Mouse (Mus musculus) adrenal gland, postnatal 10 days (tissue): ENCODE results near the gene Atp10a. TPM values are rescaled to one million over a fixed set of nuclear protein-coding genes. Genes with fewer than 3 reads are reported as not detected.

Experiments used
- DNase-seq: peaks from one replicate; pipeline ENCODE4 v3.0.0; 2021; ENCODE audit warnings: mixed read lengths
- total RNA-seq, 2 experiments: library from RNA; stranded (reverse); gene quantifications; 2 replicates each; pipeline ENCODE4 v1.2.3; 2021

Atp10a gene
- total RNA-seq, 2 experiments from 2014 or later = 31.5 to 32.2 TPM

- no peak for DNase-seq
Measured at GRCm38 (mm10) chr7:58690069-58690923, 34.3 kb downstream of the Atp10a start.

GRCm38 (mm10) chr7:58690997-58691596, 35.1 kb downstream of the Atp10a start:
- no peak for DNase-seq

- peak; percentile 45 for DNase-seq
Measured at GRCm38 (mm10) chr7:58692704-58693103, 36.7 kb downstream of the Atp10a start.

DNA sequence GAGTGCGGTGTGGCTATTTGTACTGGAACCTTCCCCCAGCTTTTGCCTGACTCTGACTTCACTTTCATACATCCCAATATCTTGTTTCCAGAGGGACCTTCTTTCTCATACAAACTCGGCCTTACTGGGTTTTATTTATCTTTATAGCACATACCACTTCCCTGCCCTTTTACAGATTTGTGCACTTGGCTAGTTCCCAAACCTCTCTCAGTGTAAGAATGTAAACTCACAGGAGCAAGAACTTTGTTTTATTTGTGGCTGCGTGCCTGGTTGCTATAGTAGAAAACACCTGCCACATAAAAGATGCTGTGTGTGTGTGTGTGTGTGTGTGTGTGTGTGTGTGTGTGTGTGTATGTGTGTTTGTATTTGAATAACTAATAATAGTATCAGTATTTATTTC, 37.4 kb downstream of the Atp10a start:
- DNase-seq = no peak

GRCm38 (mm10) chr7:58695661-58696060, 39.7 kb downstream of the Atp10a start:
- no peak for DNase-seq

GRCm38 (mm10) chr7:58697092-58697491, 41.1 kb downstream of the Atp10a start:
- no peak for DNase-seq

DNA sequence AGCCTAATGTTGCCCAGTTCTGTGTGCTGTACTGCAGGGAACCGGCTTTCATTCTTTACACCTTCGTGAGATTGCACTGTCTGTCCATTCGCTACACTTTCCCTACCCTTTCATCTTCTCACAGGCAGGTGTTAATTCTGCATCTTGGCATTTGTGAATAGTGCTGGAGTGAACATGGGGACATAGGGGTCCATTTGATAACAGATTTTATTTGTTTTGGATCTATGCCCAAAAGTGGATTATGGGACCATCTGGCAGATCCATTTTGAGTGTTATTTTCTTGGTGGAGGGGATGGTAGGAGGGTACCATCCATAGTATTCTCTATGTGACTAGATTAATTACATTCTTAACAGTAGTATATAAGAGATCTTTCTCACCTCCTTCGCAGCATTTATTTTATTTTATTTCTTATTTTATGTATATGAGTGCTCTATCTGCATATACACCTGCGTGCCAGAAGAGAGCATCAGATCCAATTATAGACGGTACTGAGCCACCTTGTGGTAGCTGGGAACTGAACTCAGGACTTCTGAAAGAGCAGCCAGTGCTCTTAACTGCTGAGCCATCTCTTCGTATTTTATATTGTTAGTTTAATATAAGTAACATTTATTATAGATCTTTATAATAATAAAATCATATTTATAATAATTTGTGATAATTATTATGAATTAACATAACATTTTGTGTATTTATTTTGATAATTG, 42.9 kb downstream of the Atp10a start:
- no peak for DNase-seq

DNA sequence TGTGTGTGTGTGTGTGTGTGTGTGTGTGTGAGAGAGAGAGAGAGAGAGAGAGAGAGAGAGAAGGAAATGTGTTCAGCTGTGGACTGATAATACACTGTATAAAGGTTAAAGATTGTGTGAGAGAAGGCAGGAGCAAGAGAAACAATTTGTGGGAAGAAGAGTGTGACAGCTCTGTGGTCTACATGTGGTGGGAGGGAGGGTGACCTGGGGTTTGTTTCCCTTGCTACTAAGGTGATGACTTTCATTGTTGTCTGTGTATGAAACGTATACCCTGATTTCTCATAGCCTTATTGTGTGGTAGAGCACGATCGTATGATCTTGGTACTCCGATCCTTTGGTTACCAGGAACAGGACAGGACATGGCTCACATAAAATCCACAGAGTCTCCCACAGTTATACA, 45.3 kb downstream of the Atp10a start:
- DNase-seq = no peak

- DNase-seq = no peak
Measured at GRCm38 (mm10) chr7:58705158-58705557, 49.2 kb downstream of the Atp10a start.

DNA sequence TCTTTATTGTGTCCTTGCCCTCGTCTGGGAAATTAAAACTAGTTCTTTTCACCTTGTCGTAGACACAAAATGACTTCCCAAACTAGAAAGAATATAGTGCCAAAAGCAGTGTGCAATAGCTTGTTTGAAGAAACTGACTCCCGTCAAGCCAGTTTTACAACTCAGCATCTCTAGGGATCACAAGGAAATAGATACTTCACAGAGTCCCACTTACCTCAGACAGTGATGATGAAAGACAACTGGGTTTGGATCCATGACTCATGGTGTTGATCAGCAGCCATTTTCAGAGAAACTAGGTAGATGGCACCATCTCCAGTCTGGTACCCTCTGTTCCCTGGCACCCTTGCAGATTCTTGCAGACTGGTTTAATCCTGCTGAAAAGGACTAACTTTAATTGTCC, 53.3 kb downstream of the Atp10a start:
- no peak for DNase-seq

DNA sequence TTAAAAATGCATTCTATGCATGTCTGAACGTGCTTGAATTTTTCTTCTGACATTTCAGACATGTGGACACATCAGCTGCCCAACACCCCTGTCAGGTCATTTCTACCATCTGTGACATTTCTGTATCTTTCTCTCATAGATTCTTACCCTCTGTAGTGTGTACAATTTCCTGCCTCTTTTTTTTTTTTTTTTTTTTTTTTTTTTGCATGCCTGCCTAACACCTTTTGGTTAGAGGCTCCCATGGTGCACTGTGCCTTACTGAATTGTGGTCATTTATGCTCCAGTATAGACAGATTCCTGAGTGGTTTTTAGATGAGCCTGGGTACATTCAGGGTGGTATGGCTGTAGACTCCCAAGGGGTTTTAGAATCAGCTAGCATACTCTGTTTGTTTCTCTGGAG, 54.3 kb downstream of the Atp10a start:
- no peak for DNase-seq

DNA sequence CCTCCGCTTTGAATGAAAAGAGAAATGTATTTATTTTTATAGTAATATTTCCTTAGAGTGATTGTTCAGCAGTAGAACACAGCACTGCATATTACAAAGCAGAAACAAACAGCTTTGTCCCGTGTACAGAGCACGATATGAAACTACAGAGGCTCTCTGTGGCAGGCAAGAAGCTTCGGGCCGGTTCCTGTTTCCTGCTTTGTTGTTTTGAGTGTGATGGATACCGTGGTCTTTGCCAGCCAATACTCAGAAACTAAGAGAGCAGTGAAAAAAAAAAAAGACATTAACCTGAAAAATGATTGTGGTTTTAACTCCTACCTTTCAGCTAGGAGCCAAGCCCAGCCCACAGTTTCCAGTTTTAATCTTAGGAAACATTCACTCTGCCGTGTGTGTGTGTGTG, 55.8 kb downstream of the Atp10a start:
- no peak for DNase-seq

DNA sequence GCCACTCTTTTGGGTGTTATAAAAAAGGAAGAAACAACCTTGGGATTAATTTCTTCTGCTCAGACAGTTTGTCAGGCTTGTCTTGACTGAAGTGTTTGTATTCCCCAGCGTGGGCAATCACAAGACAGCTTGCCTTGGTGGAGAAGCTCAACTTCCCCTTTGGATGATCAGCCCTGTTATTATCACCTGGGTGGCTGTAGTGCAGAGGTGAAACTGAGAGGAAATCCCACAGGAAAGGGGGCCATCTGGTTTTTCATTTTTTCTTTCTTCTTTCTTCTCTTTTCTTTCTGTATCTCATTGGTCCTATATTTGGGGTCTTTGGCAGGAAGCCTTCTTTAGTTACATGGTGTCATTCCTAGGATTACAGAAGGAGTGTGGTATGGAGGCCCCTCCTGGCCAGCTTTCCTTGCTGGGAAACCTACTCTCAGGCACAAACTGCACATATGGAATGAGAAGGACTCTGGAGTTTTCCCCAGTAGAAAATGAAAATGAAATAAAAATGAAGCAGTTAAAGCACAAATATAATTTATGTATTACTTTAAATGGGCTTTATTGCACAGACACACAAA, 59.7 kb downstream of the Atp10a start:
- no peak for DNase-seq

DNA sequence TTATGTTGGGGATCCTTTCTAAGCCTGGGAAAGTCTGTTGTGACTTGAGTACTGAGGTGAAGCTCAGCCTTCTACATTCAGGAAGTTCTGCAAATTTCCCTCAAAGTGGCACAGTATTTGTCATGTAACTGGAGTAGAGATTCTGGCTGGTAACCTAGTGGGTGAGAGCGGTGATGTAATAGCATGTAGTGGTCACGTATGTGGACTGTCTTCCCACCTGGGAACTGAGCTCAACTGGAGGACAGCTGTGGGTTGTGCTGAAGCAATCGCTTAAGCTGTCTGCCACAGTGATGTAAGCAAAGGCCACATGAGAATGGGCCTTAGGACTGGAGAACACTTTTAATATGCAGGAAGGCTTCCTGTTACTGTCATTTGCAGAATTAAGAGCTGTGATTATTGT, 60.7 kb downstream of the Atp10a start:
- no peak for DNase-seq

- DNase-seq = no peak
Measured at GRCm38 (mm10) chr7:58718556-58718955, 62.6 kb downstream of the Atp10a start.

DNA sequence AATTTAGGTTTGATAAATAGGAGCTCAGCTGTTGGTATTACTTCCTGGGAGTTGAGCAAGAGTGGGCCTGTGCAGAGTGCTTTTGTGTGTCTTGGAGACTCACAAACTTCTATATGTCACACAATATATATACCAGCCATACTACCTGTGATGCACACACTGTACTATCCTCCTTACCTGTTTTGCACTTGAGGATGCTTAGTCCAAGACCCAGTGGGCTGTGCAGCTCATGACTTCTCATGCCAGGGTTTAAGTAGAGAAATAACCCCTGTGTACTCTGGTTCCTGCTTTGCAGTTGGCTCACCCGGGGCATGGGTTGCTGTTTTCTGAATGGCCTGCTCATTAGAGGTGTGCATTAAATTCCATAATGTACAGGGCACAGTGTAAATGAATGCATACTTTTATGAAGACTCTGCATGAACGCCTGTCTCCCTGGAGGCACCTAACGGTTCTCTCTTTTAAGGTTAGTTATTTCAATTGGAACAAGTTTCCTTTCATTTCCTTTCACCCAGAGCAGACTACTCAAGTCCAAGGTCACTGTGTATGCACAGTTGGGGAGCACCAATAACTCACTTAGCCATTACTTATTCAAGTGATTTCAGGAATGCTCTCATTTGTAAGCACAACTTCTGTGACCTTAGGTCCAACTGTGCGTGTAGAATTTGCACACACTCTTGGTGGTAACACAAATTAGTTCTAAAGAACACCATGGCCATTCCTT, 63.4 kb downstream of the Atp10a start:
- DNase-seq = no peak

DNA sequence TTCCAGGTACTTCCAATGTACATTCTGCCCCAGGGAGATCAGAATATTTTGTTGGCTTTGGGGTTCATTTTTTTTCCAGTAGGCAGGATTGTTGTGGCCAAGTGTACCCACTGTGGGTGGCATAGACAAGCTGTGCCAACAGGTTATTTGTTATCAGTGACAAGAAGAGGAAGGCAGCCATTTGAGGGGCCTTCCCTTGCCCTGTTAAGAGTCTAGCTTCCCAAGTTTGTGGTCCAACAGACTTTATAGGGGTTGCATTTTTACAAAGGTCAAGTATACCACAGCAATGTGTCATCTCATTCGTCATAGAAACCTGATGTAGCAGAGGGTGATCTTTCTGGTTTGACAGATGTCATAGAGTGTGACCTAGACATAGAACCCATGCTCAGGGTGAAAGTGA, 66.3 kb downstream of the Atp10a start:
- DNase-seq = no peak

DNA sequence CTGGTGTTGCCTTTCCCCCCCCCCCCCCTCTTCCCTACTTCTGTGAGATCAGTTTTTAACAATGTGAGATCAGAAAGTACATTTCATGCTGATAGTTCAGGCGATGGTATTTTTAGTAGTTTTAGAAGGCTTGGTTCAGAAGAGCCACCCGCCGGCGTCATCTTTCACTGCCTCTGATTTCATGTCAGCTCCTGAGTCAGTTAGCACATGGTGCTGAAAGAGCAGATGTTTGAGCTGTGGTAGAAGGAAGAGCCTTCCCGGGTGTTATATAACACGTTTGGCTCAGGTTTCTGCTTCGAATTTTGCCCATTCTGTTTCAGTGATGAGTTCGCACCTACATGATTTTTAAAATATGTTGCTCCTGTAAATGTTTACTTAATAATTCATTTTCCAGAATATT, 74.2 kb downstream of the Atp10a start:
- DNase-seq = no peak

DNA sequence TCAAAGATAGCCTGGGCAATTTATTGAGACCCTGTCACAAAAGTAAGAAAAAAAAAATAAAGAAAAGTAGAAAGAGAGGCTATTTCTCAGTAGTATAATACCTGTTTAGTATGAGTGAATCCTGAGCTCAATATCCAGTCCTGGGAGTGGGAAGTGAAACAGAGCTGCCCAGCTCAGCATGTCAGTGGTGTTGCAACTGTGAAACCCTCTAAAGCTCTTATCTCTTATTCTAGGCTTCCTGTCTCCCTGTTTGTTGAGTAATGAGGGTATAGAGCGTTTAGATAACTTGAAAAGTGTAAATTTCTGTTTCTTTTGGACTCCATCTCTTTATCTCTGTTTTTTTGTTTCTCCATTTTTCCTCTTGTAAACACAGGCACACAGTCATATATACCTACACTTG, 74.9 kb downstream of the Atp10a start:
- DNase-seq = no peak

DNA sequence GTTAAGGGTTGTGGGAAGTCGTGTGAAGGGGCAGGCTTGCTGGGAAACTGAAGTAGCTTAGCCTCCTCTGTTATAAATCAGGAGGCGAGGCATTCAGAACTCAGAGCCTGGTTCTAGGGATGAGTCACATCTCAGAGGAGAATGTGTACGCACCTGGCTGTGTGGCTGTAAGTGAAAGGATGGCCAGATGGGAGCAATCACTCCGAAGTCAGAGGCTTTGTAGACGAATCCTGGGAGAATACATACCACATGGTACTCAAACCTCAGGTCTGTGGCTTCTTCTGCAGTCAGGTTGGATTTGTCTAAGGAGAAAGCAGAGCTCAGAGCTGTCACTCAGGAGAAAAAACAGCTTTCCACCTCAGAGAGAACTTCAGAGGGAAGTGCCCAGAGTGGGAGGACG, 76.4 kb downstream of the Atp10a start:
- no peak for DNase-seq

GRCm38 (mm10) chr7:58733490-58733901, 77.5 kb downstream of the Atp10a start:
- no peak for DNase-seq

DNA sequence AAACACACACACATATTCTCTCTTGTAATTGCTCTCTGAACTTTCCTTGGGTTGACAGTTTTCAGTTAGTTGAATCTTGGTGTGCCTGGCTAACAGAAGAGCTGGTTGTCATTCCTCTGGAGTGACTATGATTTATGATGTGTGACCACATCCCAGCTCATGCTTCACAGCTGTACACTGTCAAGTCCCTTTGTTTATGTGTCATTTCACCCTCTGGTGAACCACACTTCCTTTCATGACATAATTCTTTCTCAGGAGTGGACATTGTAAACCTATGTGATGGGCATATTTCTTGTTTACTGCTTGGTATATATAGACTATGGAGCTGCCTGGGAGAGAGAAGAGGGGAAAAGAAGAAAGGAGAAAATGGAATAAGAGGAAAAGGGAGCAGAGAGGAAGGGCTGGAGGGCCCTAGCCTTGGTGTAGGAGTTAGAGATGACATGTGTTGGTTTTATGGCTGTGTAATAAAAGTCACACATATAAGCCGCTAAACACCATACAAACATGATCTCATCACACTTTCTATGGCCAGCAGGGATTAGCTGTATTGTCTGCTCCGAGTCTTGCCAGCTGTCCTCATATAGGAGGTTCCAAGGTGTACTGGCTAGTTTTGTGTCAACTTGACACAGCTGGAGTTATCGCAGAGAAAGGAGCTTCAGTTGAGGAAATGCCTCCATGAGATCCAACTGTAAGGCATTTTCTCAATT, 81.0 kb downstream of the Atp10a start:
- no peak for DNase-seq
